Mouse (Mus musculus) urinary bladder, postnatal 25 days (tissue): ENCODE results near the gene Gria2.

Experiments used
- DNase-seq: peaks from one replicate; pipeline ENCODE4 v3.0.0; 2022; ENCODE audit warnings: low spot score

Gene Gria2

GRCm38 (mm10) chr3:80802596-80803081, at the start of gene Gria2:
Gene Gria2 (minus strand): TSS chr3:80802835.
- peak; percentile 50 for DNase-seq

GRCm38 (mm10) chr3:80850947-80851346, 48.3 kb upstream of the Gria2 start:
- DNase-seq, result no peak

GRCm38 (mm10) chr3:80845634-80846033, 43.0 kb upstream of the Gria2 start:
- DNase-seq, result no peak

- DNase-seq, result no peak
Observed at GRCm38 (mm10) chr3:80839845-80840244, 37.2 kb upstream of the Gria2 start.

DNA sequence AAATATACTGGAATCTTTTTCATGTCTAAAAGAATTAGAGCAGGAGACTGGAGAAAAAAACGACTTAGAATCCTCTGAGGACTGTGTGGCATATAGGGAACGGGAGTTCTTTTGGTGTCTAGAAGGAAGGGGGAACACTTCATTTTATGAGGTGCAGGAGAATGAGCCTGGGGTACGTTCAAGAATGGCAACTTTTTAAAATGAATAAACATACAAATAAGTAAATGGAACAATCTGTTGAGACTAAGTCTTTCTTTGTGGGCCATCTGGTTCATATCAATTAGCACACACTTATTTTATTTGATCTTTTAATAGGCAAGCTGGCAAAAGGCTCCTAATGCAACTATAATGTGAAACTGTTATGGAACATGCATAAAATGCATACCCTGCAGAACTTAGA, 34.9 kb upstream of the Gria2 start:
- DNase-seq, result no peak

GRCm38 (mm10) chr3:80823975-80824374, 21.3 kb upstream of the Gria2 start:
- no peak for DNase-seq

DNA sequence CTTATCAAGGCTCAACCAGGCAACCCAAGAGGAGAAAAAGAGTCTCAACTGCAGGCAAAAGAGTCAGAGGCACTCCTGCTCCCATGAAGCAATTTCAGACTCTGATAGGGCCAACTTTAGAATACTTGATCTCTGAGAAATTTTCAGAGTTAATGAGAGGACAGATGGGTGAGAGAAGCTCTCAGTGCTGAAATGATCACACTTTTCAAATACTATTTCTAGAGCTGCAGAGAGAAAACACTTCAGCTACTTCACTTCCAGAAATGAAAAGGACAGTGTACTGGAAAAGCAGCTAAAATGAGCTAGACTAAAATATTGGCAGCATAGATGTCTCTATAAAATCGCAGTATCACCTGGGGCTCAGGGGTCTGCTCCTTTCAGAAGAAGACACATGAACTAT, 16.0 kb upstream of the Gria2 start:
- no peak for DNase-seq

GRCm38 (mm10) chr3:80813734-80814133, 11.1 kb upstream of the Gria2 start:
- DNase-seq, result no peak

DNA sequence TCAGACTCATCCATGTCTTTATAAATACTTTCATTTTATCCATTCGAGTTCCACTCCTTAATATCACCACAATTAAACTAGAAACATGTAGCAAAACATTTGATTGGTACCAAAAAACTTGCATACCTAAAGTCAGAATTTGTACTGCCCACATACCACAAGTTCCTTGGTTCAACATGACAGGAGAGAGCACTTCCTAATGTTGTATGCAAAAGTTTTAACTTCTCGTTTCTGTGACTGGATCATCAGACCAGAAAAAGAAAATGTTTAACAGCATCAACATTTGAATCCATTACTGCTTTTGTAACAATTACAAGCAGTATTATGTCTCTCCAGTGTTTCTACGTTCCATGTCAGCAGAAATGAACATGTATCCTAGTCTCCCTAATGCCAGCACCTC, 9.6 kb upstream of the Gria2 start:
- no peak for DNase-seq

- no peak for DNase-seq
Observed at GRCm38 (mm10) chr3:80805327-80805726, 2.7 kb upstream of the Gria2 start.

DNA sequence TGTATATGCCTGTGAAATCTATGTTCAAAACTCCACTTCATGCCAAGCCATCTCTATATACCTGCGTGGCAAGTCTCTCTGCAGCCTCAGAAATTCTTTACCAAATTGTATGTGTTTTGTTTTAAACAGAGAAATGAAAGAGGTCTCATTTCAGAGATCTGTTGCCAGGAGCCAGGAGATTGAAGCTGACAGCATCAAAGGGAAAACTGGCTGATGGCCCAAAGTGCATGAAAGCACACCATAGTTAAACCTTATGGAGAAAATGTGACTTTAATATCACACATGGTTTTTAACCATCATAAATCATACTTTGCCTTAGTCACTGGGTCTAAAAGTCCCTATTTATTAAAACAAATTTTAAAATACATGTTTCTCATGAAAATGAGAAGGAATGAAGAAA, 1.2 kb upstream of the Gria2 start:
- DNase-seq, result no peak

DNA sequence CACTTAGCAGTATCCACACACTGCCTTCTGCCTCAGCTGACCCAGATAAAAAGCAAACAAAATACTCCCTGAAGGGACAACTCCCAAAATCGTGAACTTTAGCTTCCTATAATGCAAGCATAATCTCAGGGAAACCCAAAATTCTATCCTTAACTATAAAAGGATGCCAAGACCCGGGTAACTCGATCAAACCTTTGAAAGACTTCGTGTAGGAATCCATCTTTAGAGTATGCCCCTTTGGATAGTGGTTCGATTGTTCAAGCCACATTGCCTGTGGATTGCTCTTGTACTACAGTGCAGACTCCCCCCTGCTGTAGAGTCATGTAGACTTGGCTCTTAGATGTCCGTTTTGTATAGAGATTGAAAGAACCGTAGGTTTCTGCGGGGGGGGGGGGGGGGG, 576 bp upstream of the Gria2 start:
- no peak for DNase-seq

DNA sequence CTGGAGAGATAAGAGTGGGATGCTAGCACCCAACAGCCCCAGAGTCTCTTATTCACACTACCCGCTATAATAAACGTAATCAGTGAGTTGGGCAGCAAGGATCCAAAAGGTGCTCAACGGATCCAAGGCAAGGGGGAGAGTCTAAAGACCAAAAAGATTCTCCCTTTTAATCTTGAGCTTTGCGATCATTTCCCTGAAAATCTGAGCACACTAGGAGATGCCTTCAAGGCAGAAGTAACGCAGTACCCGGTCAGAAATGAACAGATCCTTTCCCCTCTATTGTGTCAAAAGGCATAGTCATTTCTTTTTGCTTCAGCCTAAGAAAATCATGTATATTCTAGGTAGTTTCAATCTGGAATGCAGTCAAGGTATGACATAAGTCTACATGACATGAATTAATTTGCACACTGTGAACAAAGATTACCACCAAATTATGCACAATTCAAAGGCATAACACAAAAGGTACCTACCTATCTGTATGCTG, 766 bp downstream of the Gria2 start:
- no peak for DNase-seq

DNA sequence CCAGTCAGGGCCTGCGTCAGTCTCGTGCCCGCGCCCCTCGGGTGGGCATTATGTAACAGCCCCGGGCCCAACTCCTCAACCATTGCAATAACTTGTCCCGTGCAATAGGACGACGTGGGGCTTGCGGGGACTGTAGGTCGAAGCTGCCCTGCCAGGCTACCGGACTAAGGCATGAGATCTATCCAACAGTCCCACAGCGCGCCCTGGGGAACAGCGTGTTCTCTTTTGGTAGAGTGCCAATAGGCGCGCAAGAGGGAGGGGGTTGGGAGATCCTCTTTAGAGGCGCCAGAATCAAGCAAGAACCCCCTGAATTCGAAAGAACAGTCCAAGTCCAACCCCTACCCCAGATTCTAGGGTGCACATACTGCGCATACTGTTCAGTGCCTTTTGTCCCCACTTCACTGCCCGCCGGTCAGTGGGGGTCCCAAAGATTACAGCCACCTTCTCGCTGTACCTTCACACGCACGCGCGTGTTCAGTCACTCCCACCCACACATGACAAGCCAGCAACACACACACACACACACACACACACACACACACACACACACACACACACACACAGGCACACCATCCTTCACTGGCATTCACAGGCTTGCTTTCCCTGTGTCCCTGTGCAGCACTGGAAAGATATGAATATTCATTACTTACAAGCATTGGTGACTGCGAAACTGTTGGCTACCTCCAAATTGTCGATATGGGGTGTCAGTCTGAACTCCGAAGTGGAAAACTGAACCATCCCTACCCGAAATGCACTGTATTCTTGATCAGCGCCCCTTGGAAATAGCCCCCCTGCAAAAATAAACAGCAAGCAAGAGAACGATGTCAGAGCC, 1.4 kb downstream of the Gria2 start:
- no peak for DNase-seq

- DNase-seq, result no peak
Observed at GRCm38 (mm10) chr3:80800299-80800994, 2.2 kb downstream of the Gria2 start.

DNA sequence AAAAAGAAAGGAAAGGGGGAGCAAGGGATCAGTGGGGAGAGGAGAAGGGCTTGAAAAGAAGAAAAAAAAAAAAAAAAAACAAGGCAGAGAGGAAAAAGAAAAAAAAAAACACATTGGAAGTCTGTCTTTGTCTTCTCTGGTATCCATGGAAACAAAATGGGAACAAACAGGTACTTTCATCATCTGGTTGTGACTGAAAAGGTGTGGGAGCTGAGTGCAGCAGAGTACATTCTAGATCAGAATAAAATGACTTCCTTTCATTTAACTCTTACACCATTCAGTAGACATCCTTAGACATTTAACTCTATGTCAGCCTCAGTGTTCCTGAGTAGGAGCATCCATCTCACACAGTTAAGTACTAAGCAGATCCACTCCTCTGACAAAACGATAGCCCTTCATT, 4.7 kb downstream of the Gria2 start:
- DNase-seq, result no peak

- DNase-seq, result no peak
Observed at GRCm38 (mm10) chr3:80796764-80797163, 5.9 kb downstream of the Gria2 start.

GRCm38 (mm10) chr3:80795284-80795683, 7.4 kb downstream of the Gria2 start:
- no peak for DNase-seq

DNA sequence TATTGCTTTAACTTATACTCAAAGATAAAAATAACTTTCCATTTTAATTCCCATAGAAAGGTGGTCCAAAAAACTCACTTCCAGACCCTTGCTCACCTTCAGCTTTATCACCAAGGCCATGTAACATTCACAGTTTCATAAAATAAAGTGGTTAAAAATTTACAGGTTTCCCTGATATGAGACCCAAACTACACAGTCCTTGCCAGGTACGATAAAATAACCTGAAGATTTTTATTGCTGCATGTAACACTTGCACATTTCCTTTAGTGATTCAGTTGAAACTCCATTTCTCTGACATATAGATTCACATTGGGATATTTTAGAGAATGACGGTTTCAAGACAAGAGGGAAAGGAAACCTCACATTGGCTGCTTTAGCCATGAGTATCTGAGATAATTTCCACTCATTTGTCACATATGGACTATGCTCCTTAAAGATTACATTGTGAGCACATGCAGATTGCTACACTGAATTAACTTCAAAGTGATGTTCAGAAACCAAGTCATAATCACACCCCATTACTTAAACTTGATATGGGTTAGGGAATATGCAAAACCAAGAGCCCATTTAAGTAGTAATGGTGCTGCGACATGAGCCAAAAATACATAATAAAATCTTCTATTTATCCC, 15.4 kb downstream of the Gria2 start:
- no peak for DNase-seq

DNA sequence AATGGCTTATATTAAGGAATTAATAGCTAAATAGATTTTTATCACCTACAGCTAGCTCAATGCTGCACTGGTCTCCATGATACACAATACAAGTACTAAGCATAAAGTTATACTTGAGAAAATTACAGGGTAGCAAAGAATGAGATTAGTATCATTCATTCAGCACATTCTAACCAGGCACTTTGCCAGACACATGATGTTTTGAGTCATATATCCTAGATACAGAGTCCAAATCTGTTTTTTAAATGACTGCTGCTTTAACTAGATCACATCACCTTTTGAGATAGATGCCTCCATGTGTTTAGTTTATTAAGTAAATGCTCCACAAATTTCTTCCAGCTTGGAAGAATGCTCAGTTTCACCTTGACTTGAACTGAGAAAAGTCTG, 21.5 kb downstream of the Gria2 start:
- no peak for DNase-seq

DNA sequence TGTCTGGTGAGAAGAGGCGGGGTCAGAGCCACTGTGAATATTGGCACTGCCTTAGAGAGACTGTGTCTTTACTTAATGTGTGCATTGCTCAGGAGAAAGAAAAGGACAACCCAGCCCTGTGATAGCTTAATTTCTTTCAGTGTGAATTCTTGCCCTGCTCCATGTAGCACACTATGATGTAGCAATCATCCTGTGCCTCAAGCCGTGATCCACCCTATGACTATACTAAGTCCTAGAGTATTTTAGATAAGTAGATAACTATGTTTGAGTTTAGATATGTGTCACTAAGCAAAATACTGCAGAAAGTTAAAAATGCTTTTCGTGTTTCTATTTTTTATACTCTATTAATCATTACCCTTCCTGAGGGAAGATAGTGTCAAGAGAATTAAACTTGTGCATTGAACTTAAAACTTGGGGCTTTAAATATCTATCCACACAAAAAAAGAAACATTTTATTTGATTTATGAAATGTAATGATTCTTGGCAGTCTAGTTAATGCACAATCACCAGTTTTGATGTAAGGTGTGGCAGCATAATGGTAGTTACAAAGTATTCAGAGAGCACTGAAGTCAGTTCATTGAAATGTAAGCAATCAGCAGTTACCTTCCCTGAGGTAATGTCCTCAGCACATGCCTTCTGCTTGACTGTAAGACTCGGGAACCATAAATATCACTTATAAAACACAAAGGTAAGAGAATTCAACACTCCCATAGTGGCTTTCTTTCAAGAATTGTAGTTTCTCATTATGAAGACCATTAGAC, 22.1 kb downstream of the Gria2 start:
- no peak for DNase-seq

- DNase-seq, result no peak
Observed at GRCm38 (mm10) chr3:80776628-80777027, 26.0 kb downstream of the Gria2 start.
